Mouse (Mus musculus) lung, adult 2 months (tissue): ENCODE measurements at regions not wholly inside any gene's neighbourhood (a gene's known extent, or its start where the extent isn't known, plus 50 kb on each side); places are given as distances from the start of the nearest gene placed in this dataset.

ENCODE experiments used
- CTCF ChIP-seq: fragments of 200-500 bp; IDR thresholded peaks from 2 replicates; pipeline ENCODE4 v1.5.1; 2011; ENCODE audit warnings: mild to moderate bottlenecking, low read length, control low read depth; ENCODE audit not compliant: insufficient read depth
- POLR2A ChIP-seq: fragments of 200-500 bp; IDR thresholded peaks from 2 replicates; pipeline ENCODE4 v1.6.1; 2011; ENCODE audit warnings: low read depth, mild to moderate bottlenecking, control low read depth, low read length, borderline replicate concordance; ENCODE audit errors: extremely low read depth

DNA sequence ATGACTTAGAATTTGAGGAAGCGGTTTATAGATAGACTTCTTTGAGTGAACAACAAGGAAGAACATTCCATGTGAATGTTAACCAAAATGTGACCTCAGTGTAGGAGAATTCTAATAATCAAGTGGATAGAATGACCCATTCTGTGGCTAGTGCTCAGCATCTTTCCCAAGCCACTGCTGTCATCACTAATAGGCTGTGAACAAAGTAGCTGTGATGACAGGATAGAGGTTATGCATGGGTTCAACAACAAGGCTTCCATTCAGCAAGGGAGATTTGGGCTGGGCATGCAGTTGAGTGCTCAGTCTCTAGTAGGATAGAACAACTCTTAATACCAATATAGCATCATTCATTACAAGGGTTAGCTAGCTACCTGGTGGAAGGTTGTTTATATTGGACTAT lies 483.0 kb upstream of the Pappa start:
- TF ChIP-seq CTCF (no peak), POLR2A (no peak)
